Mouse (Mus musculus) kidney, adult 2 months (tissue): ENCODE results near the gene Cit.

Experiments used
- CTCF ChIP-seq: fragments of 200-500 bp; conservative IDR thresholded peaks from 2 replicates; pipeline ENCODE4 v1.5.1; 2011; ENCODE audit warnings: low read depth, mild to moderate bottlenecking, control low read depth, low read length, moderate library complexity, mixed read lengths; ENCODE audit not compliant: insufficient read depth, insufficient read length
- POLR2A ChIP-seq: fragments of 200-500 bp; IDR thresholded peaks from one replicate; pipeline ENCODE4 v1.6.1; 2011; ENCODE audit warnings: low read depth, low read length, control low read depth

GRCm38 (mm10) chr5:116019371-116019770, 174.3 kb downstream of the Cit start:
- TF ChIP-seq CTCF = no peak
- no peak for TF ChIP-seq POLR2A
